Mouse (Mus musculus): ENCODE data around the gene Rab3il1.

The Rab3il1 gene

DNA sequence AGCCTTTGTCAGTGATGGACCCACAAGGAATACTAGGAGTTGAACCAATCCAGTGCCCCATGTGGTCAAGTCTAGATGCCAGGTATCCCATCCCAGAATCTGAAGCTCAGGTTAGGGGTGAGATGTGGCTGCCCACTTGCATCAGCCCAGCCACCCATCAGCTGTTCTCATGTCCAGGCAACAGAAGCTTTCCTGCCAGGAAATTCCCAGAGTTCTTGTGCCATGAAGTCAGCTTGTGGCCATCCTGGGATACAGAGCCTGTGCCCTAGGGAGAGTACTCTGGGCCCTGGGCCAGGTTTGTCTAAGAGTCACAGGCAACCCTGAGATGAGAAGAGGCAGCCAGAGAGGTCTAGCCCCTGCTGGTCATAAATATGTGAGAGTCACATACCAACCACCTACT lies 42.2 kb downstream of the Rab3il1 start:
- DNase-seq = no peak

DNA sequence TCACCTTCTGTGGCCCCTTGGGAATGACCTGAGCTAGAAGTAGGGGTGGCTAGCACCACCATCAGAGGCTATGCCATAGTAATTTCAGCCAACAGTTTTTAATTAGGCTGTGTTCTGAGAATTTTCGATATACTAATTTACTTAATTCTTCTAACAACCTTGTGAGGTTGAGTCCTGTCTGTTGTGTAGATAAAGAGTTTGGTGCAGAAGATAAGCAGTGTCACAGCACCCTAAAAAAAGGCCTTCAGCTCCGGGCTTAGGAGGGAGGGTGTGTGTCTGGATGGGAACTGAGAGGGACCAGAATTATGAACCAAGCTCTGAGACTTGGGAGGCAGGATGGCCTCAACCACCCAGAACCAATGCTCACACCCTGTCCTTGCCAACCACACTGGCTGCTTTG lies 44.2 kb downstream of the Rab3il1 start:
- DNase-seq = no peak

DNA sequence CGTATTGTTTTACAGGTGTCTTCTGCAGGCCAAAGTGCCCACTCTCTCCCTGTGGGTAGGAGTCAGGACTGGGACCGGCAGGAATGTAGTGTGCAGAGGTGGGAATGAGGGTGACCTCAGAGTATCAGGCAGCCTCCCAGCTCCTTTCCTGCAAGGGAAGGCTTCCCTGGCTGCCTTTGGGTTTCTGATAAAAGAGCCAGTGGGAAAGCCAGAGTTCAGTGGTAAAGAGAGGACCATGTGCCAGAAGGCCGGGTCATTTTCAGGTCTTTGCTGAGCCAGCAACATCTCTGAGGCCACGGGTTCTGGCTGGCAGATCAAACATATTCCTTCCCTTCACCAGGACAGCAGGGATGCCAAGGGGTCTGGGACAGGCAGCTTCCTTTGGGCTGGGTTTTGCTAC lies 44.9 kb downstream of the Rab3il1 start:
- no peak for DNase-seq

DNA sequence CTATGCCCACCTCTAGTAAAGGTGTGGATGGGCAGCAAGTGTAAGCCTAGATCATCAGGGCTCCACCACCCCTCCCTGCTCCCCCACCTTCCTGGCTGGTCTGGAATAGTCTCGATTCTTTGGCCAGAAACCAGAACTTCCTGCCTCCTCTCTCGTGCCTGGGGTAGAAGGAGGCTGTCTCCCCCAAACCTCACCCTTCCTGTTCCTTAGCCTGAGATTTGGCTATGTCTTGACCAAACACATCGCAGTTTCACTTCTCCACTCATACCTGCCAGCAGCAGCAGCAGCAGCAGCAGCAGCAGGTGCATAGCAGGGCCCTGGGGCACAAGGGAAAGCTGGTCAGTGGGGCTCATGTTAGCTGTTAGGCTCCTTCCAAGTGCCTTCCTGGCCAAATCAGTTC lies 45.5 kb downstream of the Rab3il1 start:
- no peak for DNase-seq

DNA sequence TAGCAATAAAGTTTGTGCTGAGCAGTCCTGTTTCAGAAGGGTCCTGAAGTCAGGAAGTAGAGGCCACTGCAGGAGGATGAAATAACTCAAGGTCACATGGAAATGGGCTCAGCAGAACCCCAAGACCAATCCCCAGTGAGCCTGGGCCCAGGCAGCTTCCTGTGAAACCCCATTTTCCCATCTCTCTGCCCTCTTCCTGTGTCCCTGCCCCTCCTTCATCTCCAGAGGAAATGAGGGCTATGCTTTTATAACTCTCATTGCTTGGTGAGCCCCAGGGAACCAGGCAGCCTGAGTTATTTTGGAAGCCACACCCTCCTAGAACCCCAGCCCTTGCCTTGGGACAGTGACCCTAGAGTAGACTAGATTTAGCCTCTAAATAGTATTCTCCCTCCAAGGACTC lies 48.1 kb downstream of the Rab3il1 start:
- DNase-seq = no peak

DNA sequence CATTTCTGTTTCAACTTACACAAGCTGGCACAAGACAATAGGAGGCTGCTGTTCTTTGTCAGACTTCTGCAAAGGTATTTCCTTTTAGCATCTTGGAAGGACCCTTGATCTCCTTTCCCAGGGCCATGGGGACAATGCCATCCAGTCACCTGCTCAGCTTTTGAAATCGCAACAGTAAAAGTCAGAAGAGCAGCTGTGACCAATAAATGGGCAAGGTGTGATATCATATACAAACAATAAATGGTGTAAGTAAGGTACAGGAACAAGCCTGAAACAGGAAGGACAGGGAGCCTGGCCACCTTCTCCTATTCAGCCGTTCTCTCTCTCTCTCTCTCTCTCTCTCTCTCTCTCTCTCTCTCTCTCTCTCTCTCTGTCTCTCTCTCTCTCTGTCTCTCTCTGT lies 49.0 kb downstream of the Rab3il1 start:
- DNase-seq = no peak

DNA sequence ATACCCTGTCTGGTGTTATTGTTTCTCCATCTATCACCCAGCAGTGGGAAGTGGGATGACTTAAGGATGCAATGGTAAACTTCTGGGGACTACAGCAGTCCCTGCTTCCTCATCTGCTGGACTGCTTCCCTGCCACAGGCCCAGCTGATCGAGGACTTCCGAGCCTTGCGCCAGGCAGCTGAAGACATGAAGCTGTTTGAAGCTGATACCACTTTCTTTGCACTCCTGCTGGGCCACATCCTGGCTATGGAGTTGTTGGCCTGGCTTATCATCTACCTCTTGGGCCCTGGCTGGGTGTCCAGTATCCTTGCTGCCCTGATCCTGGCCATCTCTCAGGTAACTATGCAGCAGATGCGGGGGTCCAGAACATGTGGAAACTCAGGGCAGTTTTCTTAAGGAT lies 51.2 kb downstream of the Rab3il1 start:
- no peak for DNase-seq

DNA sequence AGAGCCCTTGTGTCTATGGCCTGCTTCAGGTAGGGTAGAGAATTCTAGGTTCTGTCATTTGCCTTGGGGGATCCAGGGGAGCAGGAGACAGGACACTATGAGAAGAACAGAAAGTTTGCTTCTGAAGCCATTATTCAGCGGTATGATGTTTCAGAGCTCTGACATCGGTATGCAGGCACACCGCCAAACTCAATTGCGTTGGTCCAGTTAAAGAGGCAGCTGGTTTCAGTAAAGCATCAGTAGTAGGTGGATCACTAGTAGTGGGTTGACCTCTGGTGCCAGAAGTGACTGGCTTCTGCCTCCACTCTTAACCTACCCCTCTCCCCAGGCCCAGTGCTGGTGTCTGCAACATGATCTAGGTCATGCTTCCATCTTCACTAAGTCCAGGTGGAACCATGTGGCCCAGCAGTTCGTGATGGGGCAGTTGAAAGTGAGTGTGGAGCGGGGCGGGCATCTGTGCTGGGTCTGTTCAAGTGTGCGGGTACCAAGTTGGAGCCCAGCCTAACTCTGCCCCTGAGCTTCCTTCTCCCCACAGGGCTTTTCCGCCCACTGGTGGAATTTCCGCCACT lies 52.3 kb downstream of the Rab3il1 start:
- DNase-seq = no peak

DNA sequence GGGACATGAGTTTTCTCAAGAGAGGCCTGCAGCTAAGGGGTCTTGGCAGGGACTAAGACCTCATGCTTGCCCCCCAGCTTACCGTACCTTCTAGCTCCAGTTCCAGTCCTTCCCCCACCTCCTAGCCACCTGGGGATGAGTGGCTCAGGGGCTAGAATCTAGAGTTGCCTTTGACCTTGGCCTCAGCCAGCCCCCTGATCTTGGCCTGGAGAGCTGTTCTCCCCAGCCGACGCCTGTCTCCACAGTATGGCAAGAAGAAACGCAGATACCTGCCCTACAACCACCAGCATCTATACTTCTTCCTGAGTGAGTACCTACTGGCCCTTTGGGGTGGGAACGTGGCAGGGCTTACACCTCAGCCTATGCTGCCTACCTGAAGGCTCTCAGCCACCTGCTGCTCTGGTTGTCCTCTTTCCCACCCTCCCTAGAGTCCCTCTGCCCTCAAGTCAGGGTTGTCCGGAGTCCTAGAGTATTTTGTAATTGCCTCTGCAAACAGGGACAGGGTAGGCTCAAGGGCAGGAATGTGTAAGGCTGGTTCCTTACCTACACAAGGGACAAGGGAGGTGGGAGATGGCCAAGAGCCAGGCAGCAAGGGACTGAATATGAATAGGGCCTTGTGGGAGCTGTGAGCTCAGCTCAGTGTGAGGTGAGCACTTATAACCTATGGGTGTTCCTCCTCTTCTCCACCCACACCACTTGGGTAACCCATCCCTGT lies 53.0 kb downstream of the Rab3il1 start:
- DNase-seq = no peak

DNA sequence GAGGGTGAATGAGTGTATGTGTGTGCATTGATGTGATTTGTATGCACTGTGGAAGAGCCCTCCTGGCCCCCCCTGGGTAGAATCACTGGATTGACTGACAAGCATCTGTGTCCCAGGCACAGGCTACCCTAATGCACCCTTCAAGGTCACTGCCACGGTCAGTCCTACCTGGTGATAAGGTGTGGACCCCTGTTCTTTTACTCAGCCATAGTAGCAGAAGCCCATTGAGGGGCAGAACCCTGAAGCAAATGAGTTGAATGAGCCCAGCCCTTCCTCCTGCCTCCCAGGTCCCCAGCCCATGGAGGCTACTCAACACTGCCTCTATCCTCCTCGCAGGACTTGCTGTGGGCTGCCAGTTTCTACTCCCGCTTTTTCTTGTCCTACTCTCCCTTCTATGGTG lies 53.8 kb downstream of the Rab3il1 start:
- DNase-seq = no peak

DNA sequence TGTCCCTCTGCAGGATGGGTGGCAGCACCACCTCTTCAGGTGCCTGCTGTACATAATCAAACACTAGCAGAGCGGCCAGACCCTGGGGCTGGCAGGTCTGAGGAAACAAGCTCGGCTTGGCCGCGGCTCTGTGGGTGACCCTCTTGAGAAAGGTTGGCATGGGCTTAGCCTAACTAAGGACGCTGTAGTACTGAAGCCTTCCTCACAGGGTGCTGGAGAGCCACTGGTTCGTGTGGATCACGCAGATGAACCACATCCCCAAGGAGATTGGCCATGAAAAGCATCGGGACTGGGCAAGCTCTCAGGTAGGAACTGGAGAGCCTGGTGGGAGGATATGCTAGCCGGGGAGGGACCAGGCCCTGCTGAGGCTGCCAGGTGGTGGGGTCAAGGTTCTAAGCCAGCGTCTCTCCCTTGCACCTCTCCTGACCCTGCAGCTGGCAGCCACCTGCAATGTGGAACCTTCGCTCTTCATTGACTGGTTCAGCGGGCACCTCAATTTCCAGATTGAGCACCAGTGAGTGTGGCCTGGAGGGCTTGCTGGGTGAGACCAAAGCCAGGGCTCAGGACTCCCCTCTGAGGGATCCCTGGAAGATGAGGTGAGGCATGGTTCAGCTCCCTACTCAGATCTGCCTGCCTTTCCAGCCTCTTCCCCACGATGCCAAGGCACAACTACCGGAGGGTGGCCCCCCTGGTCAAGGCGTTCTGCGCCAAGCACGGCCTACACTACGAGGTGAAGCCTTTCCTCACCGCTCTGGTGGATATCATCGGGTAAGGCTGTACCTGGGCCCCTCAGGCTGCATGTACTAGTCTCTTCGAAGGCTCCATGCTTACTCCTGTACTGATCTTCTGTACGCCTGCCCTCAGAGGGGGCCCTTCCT lies 54.6 kb downstream of the Rab3il1 start:
- no peak for DNase-seq

DNA sequence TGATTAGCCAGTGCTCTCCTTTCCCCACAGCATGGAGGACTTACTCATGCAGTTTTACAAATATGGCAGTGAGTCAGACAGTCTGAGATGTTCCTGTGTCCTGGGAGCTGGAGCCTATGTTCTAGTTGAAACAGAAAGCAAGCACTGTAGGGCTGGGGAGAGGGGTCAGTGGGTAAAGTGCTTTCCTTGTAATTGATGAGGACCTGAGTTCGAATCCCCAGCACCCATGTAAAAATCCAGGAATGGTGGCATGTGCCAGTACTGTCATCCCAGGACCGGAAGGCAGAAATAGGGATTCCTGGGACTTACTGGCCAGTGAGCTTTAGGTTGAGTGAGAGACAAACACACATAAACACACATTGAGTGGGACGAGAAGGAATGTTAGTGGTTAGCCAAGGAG lies 55.2 kb downstream of the Rab3il1 start:
- no peak for DNase-seq

DNA sequence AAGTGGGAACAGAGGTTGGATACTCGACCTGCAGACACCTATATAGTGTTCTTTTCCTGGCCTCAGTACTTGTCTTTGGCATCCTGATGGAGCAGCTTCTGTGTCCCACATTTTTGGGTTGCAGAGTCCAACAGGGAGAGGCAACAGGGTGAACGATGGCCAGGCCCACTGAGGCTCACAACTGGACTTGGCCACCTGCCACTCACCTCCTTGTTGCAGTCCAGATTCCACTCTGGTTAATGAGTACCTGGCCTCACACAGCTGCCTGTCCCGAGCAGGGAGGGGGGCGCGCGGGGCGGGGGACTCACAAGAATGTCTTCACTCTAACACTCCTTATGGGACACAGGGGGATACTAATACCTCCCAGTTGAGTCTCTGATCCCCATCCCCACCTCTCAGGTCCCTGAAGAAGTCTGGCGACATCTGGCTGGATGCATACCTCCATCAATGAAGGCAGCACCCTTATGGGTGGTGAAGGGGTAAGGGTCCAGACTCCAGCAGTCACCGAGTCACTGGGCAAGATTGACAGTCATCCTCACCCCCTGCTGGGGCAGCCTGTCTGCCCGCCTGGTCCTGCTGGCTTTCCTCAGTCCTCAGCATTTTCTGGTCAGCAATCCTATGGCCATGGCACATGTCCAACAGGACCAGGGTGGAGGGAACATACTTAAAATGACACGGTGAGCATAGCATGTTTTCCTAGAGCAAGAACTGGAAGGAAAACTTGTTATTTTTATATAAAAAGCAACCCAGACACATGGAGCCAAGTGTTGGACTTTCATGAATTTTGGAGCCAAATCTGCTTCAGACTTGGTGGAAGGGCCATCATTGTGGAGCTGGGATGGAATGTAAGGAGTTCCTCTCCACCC lies 56.2 kb downstream of the Rab3il1 start:
- DNase-seq = no peak

DNA sequence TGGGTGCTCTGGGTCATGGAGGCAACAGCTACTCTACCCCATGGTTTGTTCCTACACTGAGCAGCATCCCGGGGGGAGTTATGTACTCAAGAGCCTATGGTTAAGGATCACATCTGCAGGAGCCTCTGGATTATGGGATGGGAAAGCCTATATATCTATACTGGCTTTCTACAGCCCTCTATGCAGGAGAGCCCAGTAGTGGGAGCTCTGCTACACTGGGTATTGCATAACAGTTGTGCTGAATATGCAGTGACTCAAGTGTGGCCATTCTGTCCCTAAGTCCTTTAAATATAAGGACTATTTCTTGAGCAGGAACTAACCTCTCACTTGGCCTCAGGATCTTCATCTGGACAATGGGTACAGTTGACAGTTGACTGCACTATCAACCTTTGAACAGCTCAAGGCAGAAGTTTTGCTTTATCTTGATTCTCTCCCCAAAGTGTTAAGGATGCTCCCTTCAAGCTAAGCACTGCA lies 56.9 kb downstream of the Rab3il1 start:
- no peak for DNase-seq

DNA sequence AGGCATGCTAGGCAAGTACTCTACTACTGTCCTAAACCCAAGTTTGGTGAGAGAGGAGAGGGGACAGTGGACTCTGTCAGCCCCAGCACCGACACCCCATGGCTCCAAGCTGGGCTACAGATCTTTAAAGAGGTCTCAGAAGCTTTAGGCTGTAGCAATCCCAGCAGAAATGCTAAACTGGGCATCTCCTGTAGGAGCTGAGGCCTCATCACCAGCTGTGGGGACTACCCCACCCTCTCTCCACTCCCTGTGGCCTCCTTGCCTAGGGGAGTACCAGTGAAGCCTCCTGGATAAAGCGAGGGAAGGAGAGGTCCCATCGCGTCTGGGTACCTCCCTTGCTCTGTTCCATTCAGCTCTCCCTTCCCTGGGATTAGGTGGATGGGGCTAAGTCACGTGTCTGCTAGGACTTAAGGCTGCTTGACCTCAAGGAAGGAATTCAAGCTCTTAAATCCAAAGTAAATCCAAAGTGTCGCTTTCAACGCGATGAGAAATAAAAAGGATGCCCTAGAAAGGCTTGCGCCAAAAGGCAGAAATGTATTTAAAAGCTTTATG lies 57.5 kb downstream of the Rab3il1 start:
- DNase-seq = no peak

DNA sequence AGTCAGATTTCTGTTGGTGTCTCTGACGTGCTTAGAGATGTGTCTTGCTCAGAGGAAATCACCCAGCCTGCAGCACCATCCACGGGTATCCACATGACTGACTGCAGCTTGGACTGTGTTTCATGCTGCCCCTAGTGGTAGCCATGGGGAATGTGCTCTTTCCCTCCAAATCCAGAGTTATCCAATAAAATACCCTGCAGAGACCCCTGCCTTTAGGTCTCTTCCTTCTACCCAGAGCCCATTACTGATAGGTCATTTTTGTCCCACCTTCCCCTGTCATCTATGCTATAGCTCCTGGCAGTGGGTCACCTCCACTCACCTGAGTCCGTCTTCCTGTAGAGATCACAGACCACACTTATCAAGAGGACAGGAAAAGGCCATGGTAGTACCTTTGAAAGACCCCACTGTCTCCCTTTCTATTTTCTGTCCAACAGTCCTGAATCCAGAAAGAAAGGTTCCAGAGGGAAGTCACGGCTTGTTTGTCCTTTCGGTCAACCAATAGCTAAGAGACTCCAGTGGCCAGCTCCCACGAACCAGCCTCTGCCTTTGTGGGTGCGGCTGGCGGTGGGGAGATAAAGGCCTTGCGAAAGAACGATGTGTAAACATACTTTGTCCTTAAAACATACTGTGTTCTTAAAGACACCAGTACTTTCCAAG lies 58.6 kb downstream of the Rab3il1 start:
- DNase-seq = no peak

DNA sequence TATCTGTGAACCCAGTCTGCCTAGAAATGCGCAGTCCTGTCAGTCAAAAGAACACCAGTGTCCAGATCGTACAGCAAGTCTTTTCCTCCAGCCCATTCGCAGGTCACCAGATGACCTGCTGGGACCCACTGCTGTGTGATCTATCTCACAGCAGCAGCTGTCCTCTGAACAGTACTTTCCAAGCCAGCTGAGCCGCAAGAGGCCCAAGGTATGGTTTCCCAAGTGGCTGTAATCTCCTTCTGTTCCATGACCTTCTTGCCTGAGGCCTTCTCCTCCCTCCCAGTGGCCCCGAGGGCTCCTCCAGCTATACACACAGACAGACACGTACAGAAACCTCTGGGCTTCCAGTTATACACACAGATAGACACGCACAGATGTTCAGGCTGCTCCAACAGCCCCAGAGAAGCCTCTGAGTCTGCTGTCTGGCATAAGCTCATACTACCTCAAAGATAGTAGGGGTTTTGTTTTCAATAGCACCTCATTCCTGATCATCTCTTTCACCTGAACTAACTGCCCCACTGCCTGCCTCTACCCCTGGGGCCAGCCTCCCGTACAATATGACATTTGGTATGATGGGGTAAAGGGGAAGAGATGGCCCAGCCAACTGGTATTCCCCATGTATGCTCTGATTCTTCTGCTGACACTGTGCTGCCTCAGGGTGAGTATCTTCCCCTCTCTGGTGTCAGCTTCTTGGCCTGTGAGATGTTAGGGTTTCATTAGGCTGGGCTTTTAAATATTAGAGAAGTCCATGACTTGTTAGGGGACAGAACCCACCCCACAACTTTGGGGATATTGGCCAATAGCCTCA lies 59.5 kb downstream of the Rab3il1 start:
- DNase-seq = no peak

DNA sequence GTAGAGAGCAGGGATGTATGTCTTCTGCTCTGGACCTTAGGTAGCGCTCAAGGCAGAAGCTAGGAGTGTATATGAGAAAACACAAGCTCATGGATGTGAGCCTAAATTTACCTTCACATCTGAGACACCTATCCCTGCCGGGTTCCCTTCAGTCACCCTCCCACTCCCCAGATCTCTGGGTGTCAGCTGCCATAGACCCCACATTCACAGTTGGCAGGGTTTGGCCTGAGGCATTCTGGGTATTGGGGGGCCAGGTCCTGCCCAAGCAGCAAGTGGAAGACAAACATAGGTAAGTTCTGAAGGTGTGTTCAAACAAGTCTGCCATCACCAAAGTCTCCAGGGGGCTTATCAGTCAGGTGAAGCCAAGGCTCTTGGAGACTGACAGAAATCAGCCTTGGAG lies 60.2 kb downstream of the Rab3il1 start:
- DNase-seq = no peak

DNA sequence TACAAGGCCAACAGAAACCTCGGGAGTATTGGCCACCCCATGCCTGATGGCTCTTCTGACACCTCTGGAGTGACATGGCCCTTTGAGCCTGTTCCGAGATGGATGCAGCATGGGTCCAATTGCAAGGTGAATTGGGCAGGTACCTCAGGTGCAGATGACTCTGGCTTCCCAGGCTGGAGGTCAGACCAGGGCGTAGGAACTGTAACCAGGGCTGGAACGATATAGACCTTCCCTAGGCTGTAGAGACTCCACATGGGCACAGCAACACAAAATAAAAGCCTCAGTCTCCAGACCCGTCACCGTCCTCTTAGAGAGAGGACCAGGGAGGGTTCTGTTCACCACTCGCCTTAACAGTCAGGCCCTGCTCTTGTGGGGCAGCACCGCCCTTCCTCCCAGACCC lies 60.8 kb downstream of the Rab3il1 start:
- DNase-seq = no peak

DNA sequence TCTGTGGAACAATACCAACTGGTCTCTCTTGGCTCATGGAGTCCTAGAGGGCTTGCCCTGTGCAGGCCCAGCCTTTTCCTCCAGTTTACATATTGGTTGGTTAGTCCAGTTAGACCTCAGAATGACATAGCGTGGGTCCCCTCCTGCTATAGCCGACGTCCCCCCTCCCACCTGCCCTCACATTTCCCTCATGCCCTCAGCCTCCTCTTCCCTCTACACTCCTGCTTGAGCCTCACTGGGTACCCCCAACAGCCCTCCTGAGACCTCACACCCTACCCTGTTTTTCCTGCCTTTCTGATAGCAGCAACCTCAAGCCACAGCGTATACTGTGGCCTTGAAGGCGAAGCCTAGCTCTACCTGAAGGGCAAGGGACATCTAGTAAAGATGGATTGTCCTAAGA lies 61.4 kb downstream of the Rab3il1 start:
- no peak for DNase-seq

All from right cerebral cortex, postnatal 25 days (tissue).